Mouse (Mus musculus) kidney, postnatal 10 days (tissue): ENCODE measurements at regions not wholly inside any gene's neighbourhood (a gene's known extent, or its start where the extent isn't known, plus 50 kb on each side); places are given as distances from the start of the nearest gene placed in this dataset.

ENCODE experiments used
- DNase-seq: peaks from one replicate; pipeline ENCODE4 v3.0.0; 2021; ENCODE audit warnings: mixed read lengths

GRCm38 (mm10) chr12:95589011-95589410, 103.0 kb upstream of the Flrt2 start:
- DNase-seq = no peak

DNA sequence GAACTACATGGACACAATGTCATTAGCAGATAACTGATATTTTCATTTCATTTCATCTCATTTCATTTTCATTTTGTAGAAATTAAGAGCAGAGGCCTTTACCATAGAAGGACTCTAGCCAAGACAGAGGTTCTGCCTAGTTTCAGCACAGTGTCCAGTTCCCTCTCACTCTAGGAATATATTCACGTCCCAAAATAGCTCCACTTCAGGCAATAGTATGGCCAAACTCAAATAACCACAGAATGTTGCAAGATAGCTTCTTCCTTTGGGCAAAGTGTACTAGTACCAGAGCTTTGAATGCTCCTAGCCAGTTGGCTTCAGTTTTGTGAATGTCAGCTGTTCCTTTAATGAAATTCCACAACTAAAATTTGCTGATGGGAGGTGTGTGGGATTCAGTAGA, 72.7 kb upstream of the Flrt2 start:
- no peak for DNase-seq

- peak; percentile 33 for DNase-seq
Observed at GRCm38 (mm10) chr12:95631029-95631428, 61.0 kb upstream of the Flrt2 start.

- no peak for DNase-seq
Observed at GRCm38 (mm10) chr12:95636647-95637046, 55.4 kb upstream of the Flrt2 start.

DNA sequence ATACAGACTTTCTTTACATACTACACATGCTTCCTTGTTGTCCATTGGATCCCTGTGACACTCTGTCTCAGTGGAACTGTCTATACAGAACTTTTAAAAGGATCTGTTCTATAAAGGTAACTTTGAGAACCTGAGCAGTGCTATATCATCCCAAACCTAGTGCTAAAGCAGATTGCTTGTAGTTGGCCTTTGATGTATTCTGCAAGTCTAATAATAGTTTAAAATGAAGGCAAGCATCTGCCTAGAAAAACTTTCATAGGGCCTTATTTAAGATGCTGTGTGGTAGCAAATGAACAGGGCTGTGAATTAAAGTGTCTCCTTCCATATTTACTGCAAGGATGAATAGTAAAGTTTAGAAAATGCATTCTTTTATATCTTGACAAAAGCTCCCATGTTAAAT, 52.1 kb upstream of the Flrt2 start:
- no peak for DNase-seq

- peak; percentile 3 for DNase-seq
Observed at GRCm38 (mm10) chr12:95641628-95642027, 50.4 kb upstream of the Flrt2 start.
